ENCODE assay signal across 9 mouse cellular contexts in the genomic region with DNA sequence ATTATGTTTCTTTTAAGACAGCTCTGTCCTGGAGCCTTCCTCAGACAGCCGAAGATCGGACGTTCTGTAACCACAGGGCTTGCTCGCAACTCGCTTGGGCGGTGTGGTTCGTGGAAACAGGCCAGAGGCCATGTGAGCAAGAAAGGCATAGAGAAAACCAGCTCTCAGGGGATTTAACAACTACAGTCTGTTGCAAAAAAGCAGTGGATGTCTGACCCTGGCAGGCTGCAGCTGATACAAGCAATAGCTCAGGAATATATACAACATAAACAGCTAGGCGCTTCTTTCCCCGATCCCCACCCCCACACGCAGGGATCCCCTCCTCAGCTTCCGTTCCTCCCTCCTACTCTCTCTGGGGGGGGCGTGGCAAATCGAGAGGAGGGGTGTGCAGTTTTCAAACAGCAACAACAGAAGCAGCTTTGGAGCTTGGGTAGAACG. TPM values are rescaled to one million over a fixed set of nuclear protein-coding genes. Genes with fewer than 3 reads are reported as not detected.
DNase-seq lines count a peak whose midpoint lies in the region; ATAC-seq and TF ChIP-seq lines count a peak whose summit lies in the region.
"Had no signal": no experiment of that assay in that cellular context is flagged by ENCODE, and none has a peak within 500 bp of the region (broad histone marks: within the 10 kb centered on the region; RNA-seq: fewer than 3 reads in every experiment).

No protein-coding gene starts in this region.

- TF ChIP-seq CTCF in testis, adult 2 months (IDR thresholded peaks at IDR 0.05; ENCODE audit: control insufficient read depth, insufficient read depth, insufficient replicate concordance, low read depth, low read length), result no peak
- no peak for TF ChIP-seq CTCF in left cerebral cortex, adult 2 months (IDR thresholded peaks at IDR 0.05)

- H3K9me3 ChIP-seq in limb, embryonic 11.5 days (ENCODE audit: control insufficient read depth, low read length), result no peaks in the 10 kb centered on the region
- H3K9me3 ChIP-seq in stomach, embryonic 16.5 days (replicated peaks; ENCODE audit: control insufficient read depth, low read length), result no peaks in the 10 kb centered on the region
- H3K9me3 ChIP-seq: liver, embryonic 15.5 days had no signal

- H3K9ac ChIP-seq in limb, embryonic 11.5 days (ENCODE audit: low read length), result no peak overlapping the region
- H3K9ac ChIP-seq in stomach, embryonic 16.5 days (ENCODE audit: low read length), result peak overlapping the region; percentile 36; the same call in 1 of the 2 replicates
- H3K9ac ChIP-seq: liver, embryonic 15.5 days had no signal

- ATAC-seq in limb, embryonic 11.5 days (ENCODE audit: insufficient number of reproducible peaks, low FRiP score, low TSS enrichment, low read depth), result no peak
- ATAC-seq in stomach, embryonic 16.5 days (ENCODE audit: insufficient read depth, low FRiP score), result peak; percentile 58; the same call in 1 of the 2 replicates

- H3K4me3 ChIP-seq in testis, adult 2 months (ENCODE audit: control insufficient read depth, low read depth, low read length), result no peak overlapping the region
- no peak overlapping the region for H3K4me3 ChIP-seq in limb, embryonic 11.5 days (ENCODE audit: low read depth, low read length)
- H3K4me3 ChIP-seq in stomach, embryonic 16.5 days (replicated peaks; ENCODE audit: low read length), result peak overlapping the region; percentile 22
- H3K4me3 ChIP-seq in left cerebral cortex, adult 2 months, result no peak overlapping the region
- H3K4me3 ChIP-seq: liver, embryonic 15.5 days had no signal

- 38% methylated on average over 14 of the region's 14 CpGs for WGBS in limb, embryonic 11.5 days
- WGBS in stomach, embryonic 16.5 days, result 30% methylated on average over 14 of the region's 14 CpGs

- H3K4me1 ChIP-seq in testis, adult 2 months (ENCODE audit: control insufficient read depth, insufficient read depth, low read length), result peaks cover 6% of the 10 kb centered on the region
- 0 out of 2 replicates have a peak, but pooled peaks cover under 1% of the 10 kb centered on the region for H3K4me1 ChIP-seq in limb, embryonic 11.5 days (ENCODE audit: control insufficient read depth, insufficient read depth, low read length)
- H3K4me1 ChIP-seq in stomach, embryonic 16.5 days (ENCODE audit: control insufficient read depth, insufficient read depth, low read length), result 0 out of 2 replicates have a peak, but pooled peaks cover 3% of the 10 kb centered on the region
- H3K4me1 ChIP-seq: liver, embryonic 15.5 days had no signal

- H3K4me2 ChIP-seq in limb, embryonic 11.5 days (ENCODE audit: low read depth, severe bottlenecking), result 0 out of 2 replicates have a peak overlapping the region, but pooled peaks have one; percentile 0
- H3K4me2 ChIP-seq in stomach, embryonic 16.5 days (ENCODE audit: low read depth, low read length), result peak overlapping the region; percentile 46
- H3K4me2 ChIP-seq: liver, embryonic 15.5 days had no signal

- 0 out of 2 replicates have a peak overlapping the region, but pooled peaks have one; percentile 51 for H3K27ac ChIP-seq in testis, adult 2 months (ENCODE audit: control insufficient read depth, insufficient read depth, low read depth, low read length)
- no peak overlapping the region for H3K27ac ChIP-seq in limb, embryonic 11.5 days (replicated peaks; ENCODE audit: low read depth, low read length)
- H3K27ac ChIP-seq in stomach, embryonic 16.5 days (ENCODE audit: low read length), result peak overlapping the region; percentile 53
- H3K27ac ChIP-seq in left cerebral cortex, adult 2 months, result no peak overlapping the region
- H3K27ac ChIP-seq: liver, embryonic 15.5 days had no signal

- no peaks in the 10 kb centered on the region for H3K27me3 ChIP-seq in testis, adult 2 months (ENCODE audit: control insufficient read depth, insufficient read depth, low read length)
- no peaks in the 10 kb centered on the region for H3K27me3 ChIP-seq in limb, embryonic 11.5 days (ENCODE audit: control insufficient read depth, insufficient read depth, low read length)
- no peaks in the 10 kb centered on the region for H3K27me3 ChIP-seq in stomach, embryonic 16.5 days (ENCODE audit: control insufficient read depth, insufficient read depth, low read length)
- H3K27me3 ChIP-seq: liver, embryonic 15.5 days had no signal

- peak; percentile 29 for DNase-seq in adrenal gland, postnatal 14 days
- DNase-seq in adrenal gland, postnatal 25 days, result no peak
- DNase-seq in testis, postnatal 14 days (ENCODE audit: low spot score), result no peak
- DNase-seq in limb, embryonic 11.5 days (ENCODE audit: low spot score), result peak; percentile 30
- no peak for DNase-seq in left cerebral cortex, adult 2 months (ENCODE audit: extremely low spot score in 1 of 2, low spot score in 2 of 2)
- no peak for DNase-seq in left cerebral cortex, adult 9 months (ENCODE audit: low spot score in 2 of 2)

- no peak for TF ChIP-seq POLR2A in testis, adult 2 months (IDR thresholded peaks at IDR 0.05; ENCODE audit: control insufficient read depth, low read depth, low read length)

- H3K36me3 ChIP-seq in testis, adult 2 months (ENCODE audit: control insufficient read depth, insufficient read depth, low read length), result no peaks in the 10 kb centered on the region
- H3K36me3 ChIP-seq in limb, embryonic 11.5 days (ENCODE audit: control insufficient read depth, insufficient read depth, low read length), result peaks cover 9% of the 10 kb centered on the region
- H3K36me3 ChIP-seq in stomach, embryonic 16.5 days (ENCODE audit: control insufficient read depth, insufficient read depth, low read length), result 0 out of 2 replicates have a peak, but pooled peaks cover 6% of the 10 kb centered on the region

- intact Hi-C loops in left cerebral cortex, adult 2 months (cut with DNase I), result no loop called here

RNA-seq across cellular contexts. Expression of a gene that starts 45.6 kb away (rescaled TPM):
- 9.0 and 10.9 TPM in 2 replicates for total RNA-seq in adrenal gland, postnatal 14 days (2021)
- 5.7 and 8.3 TPM in 2 replicates for total RNA-seq in adrenal gland, postnatal 25 days (2021)
- 1.1 and 1.4 TPM in 2 replicates for polyA plus RNA-seq in testis, adult 2 months (2012; rRNA removed)
- polyA plus RNA-seq in limb, embryonic 11.5 days (2014; fragmentation: Nextera tagmentation; extraction: Ambion mirVana), result 2.9 and 3.7 TPM in 2 replicates
- 6.5 and 7.7 TPM in 2 replicates for polyA plus RNA-seq in stomach, embryonic 16.5 days (2015; fragmentation: Nextera tagmentation; extraction: Ambion mirVana)
- 10 to 100 TPM; 32.1 to 32.9 TPM for total RNA-seq in left cerebral cortex, adult 2 months (2021)

Comparison
In these comparisons a context has a peak if more than half of its experiments do, and no peak if none do; other contexts are left out.
1. DNase-seq: peak in adrenal gland, postnatal 14 days (single experiment) and limb, embryonic 11.5 days (single experiment); none in adrenal gland, postnatal 25 days (single experiment), testis, postnatal 14 days (single experiment), left cerebral cortex, adult 2 months (0 of 2) and left cerebral cortex, adult 9 months (0 of 2).
2. H3K27ac ChIP-seq: peak in testis, adult 2 months (single experiment) and stomach, embryonic 16.5 days (single experiment); none in limb, embryonic 11.5 days (single experiment) and left cerebral cortex, adult 2 months (single experiment).